Mouse (Mus musculus) brain, embryonic 14.5 days (tissue): ENCODE measurements around the gene H2afy2. TPM values are rescaled to one million over a fixed set of nuclear protein-coding genes. Genes with fewer than 3 reads are reported as not detected.

Source experiments
- DNase-seq: peaks from one replicate; pipeline ENCODE4 v3.0.0-alpha.2; 2011; ENCODE audit warnings: low read depth
- CTCF ChIP-seq: fragments of 200-500 bp; IDR thresholded peaks from 2 replicates; pipeline ENCODE4 v1.5.1; 2012; ENCODE audit warnings: inconsistent platforms, mild to moderate bottlenecking, moderate library complexity, borderline replicate concordance; ENCODE audit not compliant: insufficient read depth, insufficient read length; ENCODE audit errors: extremely low read depth
- POLR2A ChIP-seq: fragments of 200-500 bp; IDR thresholded peaks from 2 replicates; pipeline ENCODE4 v1.6.1; 2012; ENCODE audit warnings: mild to moderate bottlenecking, inconsistent platforms, borderline replicate concordance; ENCODE audit not compliant: poor library complexity, insufficient read depth, insufficient read length, severe bottlenecking; ENCODE audit errors: extremely low read depth
- polyA plus RNA-seq: library from polyadenylated mRNA; depleted of rRNA; stranded (reverse); fragments of >200 nt; gene quantifications from 2 replicates; pipeline ENCODE4 v1.2.3, GENCODE M21; 2012

H2afy2 gene
- polyA plus RNA-seq, 1 experiment: 186 TPM

DNA sequence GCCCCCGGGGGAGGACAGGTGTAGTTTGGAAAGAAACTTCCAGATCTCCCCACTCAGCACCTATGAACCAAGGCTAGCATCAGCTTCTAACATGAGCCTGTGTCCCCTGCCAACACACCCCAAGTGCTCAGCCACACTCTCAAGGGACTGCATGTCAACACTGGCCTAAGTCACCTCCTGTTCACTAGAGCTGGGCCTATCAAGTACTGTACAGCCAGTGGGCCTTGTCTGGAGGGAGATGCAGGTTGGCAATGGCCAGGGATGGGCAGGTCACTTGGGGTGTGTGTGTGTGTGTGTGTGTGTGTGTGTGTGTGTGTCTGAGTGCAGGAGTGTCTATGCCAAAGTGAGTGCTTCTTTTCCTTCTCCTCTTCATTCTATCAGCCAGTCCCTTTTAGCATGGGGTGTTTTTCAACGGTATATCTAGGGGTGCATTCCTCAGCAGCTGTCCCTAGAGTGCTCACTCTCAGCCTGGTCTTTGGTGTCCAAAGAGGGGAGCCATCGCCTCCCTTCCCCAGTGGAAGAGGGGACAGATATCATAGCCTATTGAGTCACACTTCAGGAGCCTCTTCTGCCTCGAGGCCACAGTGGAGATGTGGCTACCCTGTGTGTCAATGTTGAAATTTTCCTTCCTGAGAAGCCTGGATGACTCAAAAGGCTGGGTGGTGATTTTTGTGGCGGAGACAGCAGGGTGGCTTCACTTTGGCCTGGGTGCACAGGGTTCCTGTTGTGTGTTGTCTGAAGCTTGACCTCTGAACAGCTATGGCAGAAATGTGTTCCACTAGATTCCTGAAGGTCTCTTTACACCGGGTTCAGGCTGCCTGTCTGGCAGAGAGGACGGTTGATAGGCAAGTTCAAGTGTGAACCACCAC, 67.7 kb downstream of the H2afy2 start:
- DNase-seq: no peak
- no peak for TF ChIP-seq POLR2A
- TF ChIP-seq CTCF: no peak

GRCm38 (mm10) chr10:61715462-61715837, 68.5 kb downstream of the H2afy2 start:
- no peak for DNase-seq
- TF ChIP-seq POLR2A (no peak), CTCF (no peak)

DNA sequence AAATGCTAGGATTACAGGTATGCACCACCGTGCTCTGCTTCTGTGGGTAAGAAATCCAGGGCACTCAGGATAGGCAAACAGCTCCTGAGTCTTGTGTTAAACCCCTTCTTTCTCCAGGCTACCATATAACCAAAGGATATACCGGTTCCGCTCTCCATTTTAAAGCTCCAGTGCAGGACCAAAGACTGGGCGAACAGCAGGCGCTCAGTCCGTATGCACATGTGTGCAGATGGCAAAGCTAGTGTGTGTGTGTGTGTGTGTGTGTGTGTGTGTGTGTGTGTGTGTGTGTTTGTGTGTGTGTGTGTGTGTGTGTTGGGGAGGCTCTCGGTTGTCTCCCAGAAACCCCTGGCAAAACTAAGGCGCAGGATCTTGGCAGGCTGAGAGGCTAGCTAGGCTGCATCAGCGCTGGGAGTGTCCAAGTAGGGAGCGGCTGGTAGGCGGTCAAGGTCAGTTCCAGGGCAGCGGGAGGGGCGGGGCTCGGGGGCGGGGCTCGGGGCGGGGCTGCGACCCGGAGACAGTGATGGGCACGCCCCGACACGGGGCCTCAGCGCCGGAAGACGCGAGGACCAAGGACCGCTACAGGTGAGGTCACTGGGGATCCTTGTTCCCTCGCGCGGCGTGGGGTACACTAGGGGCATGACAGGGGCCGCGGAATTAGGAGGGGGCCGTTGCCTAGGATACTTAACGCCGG, 69.0 kb downstream of the H2afy2 start, which contains the start of gene Aifm2:
Aifm2 (plus strand) TSS at position 493 of the 691 bp plus-strand sequence.
- no peak for TF ChIP-seq CTCF
- TF ChIP-seq POLR2A: no peak
- peak; percentile 57 for DNase-seq

DNA sequence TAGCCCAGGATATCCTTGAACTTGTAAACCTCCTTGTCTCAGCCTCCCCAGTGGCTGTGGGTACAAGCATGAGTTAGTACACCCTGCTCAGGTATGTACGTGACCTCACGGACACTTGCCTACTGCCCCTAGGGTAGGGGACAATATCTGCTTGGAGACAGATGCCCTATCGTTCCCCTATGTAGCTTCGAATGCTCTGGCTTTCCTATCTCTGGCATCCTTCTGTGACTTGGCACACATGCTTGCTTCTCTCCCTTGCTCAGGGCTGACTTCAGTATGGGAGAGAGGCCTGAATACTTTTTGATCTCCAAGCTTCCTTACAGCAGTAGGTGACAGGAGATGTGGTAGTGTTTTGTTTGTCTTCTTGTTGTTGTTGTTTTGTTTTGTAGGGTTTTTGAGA, 69.8 kb downstream of the H2afy2 start:
- TF ChIP-seq POLR2A (no peak), CTCF (no peak)
- no peak for DNase-seq

- TF ChIP-seq POLR2A: no peak
- no peak for TF ChIP-seq CTCF
- DNase-seq: no peak
Observed at GRCm38 (mm10) chr10:61713601-61714000, 70.3 kb downstream of the H2afy2 start.

- TF ChIP-seq POLR2A (no peak), CTCF (no peak)
- no peak for DNase-seq
Observed at GRCm38 (mm10) chr10:61706412-61707375, 77.3 kb downstream of the H2afy2 start.

- DNase-seq: peak; percentile 26
- no peak for TF ChIP-seq CTCF
- no peak for TF ChIP-seq POLR2A
Observed at GRCm38 (mm10) chr10:61704663-61705062, 79.3 kb downstream of the H2afy2 start.

DNA sequence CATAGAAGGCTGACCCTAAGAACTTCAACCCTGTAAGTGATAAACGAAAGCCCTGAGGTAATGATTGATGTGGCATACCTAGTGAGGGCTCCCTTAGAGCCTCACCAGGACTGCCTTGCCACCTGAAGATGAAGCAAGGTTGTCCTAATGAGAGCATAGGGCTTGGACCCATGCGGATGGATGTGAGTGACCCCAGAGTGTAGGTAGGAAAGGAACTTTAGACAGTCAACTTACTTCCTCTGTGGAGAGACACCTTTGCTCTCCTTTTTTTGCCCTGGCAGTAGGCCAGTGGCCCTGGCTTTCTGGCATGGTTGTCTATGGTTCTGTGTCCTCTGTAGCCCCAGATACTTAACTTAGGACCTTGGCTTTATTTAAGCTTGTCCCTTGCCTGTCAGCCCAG, 86.9 kb downstream of the H2afy2 start:
- no peak for DNase-seq
- TF ChIP-seq CTCF: no peak
- TF ChIP-seq POLR2A: no peak

GRCm38 (mm10) chr10:61696560-61696823, 87.5 kb downstream of the H2afy2 start:
- TF ChIP-seq CTCF: no peak
- no peak for TF ChIP-seq POLR2A
- DNase-seq: no peak

- DNase-seq: peak; percentile 27
Observed at GRCm38 (mm10) chr10:61695703-61696559, 88.0 kb downstream of the H2afy2 start.

GRCm38 (mm10) chr10:61694870-61695670, 88.9 kb downstream of the H2afy2 start, which contains the start of gene Tysnd1:
Gene Tysnd1 (plus strand): TSS chr10:61695514.
- DNase-seq: peak; percentile 99

More at GRCm38 (mm10) chr10:61695703-61696559, 88.0 kb downstream of the H2afy2 start:
- TF ChIP-seq CTCF: no peak
- TF ChIP-seq POLR2A: no peak

More at GRCm38 (mm10) chr10:61694870-61695670, 88.9 kb downstream of the H2afy2 start, which contains the start of gene Tysnd1:
- TF ChIP-seq CTCF (0 out of 2 replicates have a peak, but pooled peaks have one; percentile 12), POLR2A (peak; percentile 60; the same call in 1 of the 2 replicates)
